Mouse (Mus musculus): ENCODE measurements at regions not wholly inside any gene's neighbourhood (a gene's known extent, or its start where the extent isn't known, plus 50 kb on each side); places are given as distances from the start of the nearest gene placed in this dataset.

DNA sequence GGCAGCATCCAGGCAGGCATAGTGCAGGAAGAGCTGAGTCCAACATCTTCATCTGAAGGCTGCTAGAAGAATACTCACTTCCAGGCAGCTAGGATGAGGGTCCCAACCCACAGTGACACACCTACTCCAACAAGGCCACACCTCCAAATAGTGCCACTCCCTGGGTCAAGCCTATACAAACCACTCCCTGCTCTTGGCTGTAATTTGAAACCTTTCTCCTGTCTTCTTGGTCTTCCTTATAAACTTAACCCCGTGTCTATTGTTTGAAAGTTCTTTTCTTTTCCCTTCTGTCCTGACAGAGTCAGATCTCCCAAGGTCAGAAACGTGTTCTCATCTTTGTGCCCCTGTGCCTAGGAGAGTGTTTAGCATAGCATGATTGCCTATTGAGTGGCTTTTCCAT is 311.2 kb downstream of the Adgrl2 start:
- Histone ChIP-seq H3K4me3 (ENCODE audit: insufficient read depth, low read length) (no peak overlapping the region), H3K27ac (ENCODE audit: insufficient read depth, low read length) (no peak overlapping the region), H3K4me1 (ENCODE audit: control insufficient read depth, insufficient read depth, low read length) (no peaks in the 10 kb centered on the region)
- TF ChIP-seq POLR2A (IDR thresholded peaks at IDR 0.05; ENCODE audit: extremely low read depth, insufficient read depth, low read length) (no peak), CTCF (IDR thresholded peaks at IDR 0.05; ENCODE audit: extremely low read depth, insufficient read depth, low read length) (no peak)

DNA sequence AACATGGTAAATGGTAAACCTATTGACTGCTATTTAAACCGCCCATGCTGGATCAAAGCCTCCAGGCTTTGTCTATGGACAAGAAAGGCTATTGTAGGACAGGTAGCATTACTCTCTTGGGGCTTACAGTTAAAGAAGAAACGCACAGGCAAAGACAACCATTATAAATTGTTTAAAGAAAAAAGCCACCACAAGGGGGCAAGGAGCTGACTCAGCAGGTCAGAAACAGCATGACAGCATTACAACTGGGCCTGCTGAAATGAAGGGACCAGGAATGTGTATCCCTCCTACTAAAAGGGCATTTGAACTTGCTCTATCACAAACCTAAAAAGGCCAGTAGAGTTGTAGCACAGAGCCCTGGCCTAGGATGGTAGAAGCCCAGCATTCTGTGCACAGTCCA is 314.3 kb downstream of the Adgrl2 start:
- Histone ChIP-seq H3K4me3 (ENCODE audit: insufficient read depth, low read length) (no peak overlapping the region), H3K27ac (ENCODE audit: insufficient read depth, low read length) (no peak overlapping the region), H3K4me1 (ENCODE audit: control insufficient read depth, insufficient read depth, low read length) (no peaks in the 10 kb centered on the region)
- TF ChIP-seq CTCF (IDR thresholded peaks at IDR 0.05; ENCODE audit: extremely low read depth, insufficient read depth, low read length) = no peak
- TF ChIP-seq POLR2A (IDR thresholded peaks at IDR 0.05; ENCODE audit: extremely low read depth, insufficient read depth, low read length) = no peak

DNA sequence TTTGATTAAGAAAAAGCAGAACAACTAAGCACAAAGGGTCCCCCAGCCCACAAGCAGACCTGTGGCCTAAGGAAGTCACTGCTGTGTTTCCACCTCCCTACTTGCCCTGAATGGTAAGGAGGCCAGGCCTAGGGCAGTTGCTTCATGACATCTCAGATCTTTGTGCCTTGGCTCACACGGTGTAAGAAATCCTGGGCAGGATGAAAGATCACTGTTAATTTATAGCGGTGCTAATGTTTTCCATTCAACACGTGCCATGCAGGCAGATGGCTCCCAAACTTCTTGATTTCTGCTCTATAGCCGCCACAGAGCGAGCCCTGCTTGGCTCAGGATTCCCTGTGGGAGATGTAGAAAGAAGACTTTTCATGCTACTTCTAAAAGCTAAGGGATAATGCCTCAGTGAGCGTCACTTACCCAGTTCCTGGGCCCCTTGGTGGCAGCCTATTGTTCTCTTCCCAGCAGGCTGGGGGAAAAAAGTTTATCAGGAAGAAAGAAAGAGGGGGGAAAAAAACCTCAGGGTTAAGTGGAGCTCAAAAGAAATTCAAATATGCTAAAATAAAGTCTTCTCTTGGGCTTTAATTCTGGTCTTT is 327.4 kb downstream of the Adgrl2 start:
- H3K27ac ChIP-seq (ENCODE audit: insufficient read depth, low read length) = no peak overlapping the region
- H3K4me1 ChIP-seq (ENCODE audit: control insufficient read depth, insufficient read depth, low read length) = no peaks in the 10 kb centered on the region
- TF ChIP-seq CTCF (IDR thresholded peaks at IDR 0.05; ENCODE audit: extremely low read depth, insufficient read depth, low read length) = no peak
- TF ChIP-seq POLR2A (IDR thresholded peaks at IDR 0.05; ENCODE audit: extremely low read depth, insufficient read depth, low read length) = no peak
- H3K4me3 ChIP-seq (ENCODE audit: insufficient read depth, low read length) = no peak overlapping the region

DNA sequence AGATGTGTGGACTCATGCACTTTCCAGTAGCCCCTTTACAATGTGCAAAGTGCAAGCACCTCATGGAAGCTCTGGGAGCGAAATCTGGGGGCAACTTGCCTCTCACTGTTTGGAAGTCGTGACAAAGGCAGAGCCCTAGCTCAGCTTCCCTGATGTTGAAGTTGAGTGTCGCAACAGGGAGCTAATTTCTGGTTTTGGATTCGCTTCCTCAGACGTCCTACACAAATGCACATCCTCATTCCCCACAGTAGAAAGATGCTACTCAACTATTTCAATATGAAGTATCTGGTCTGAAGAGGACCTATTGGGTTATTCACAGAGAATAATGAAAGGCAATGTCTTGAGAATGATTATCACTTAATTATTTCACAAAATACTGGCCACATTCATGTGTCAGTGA is 331.3 kb downstream of the Adgrl2 start:
- H3K27ac ChIP-seq (ENCODE audit: insufficient read depth, low read length) = no peak overlapping the region
- TF ChIP-seq POLR2A (IDR thresholded peaks at IDR 0.05; ENCODE audit: extremely low read depth, insufficient read depth, low read length) = no peak
- no peak for TF ChIP-seq CTCF (IDR thresholded peaks at IDR 0.05; ENCODE audit: extremely low read depth, insufficient read depth, low read length)
- no peak overlapping the region for H3K4me3 ChIP-seq (ENCODE audit: insufficient read depth, low read length)
- H3K4me1 ChIP-seq (ENCODE audit: control insufficient read depth, insufficient read depth, low read length) = no peaks in the 10 kb centered on the region

DNA sequence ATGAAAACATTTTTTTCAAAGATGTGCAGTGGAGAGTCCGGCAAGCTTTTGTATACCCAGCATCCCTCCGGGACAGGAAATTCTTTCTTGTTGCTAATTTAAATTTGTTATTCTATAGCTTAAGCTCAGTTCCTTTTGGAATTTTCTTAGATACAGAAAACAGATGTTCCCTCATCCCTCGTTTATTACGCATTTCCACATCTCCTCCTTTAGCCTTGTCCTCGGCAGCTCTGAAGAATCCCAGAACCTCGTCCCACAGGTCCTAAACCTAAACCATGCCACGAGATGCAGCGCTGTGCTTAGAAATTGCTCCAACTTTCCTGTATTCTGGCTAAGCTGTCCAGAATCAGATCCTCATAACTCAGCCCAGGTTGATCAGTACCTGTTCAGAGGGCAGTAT is 332.0 kb downstream of the Adgrl2 start:
- TF ChIP-seq POLR2A (IDR thresholded peaks at IDR 0.05; ENCODE audit: extremely low read depth, insufficient read depth, low read length) (no peak), CTCF (IDR thresholded peaks at IDR 0.05; ENCODE audit: extremely low read depth, insufficient read depth, low read length) (no peak)
- Histone ChIP-seq H3K4me3 (ENCODE audit: insufficient read depth, low read length) (no peak overlapping the region), H3K27ac (ENCODE audit: insufficient read depth, low read length) (no peak overlapping the region), H3K4me1 (ENCODE audit: control insufficient read depth, insufficient read depth, low read length) (no peaks in the 10 kb centered on the region)

DNA sequence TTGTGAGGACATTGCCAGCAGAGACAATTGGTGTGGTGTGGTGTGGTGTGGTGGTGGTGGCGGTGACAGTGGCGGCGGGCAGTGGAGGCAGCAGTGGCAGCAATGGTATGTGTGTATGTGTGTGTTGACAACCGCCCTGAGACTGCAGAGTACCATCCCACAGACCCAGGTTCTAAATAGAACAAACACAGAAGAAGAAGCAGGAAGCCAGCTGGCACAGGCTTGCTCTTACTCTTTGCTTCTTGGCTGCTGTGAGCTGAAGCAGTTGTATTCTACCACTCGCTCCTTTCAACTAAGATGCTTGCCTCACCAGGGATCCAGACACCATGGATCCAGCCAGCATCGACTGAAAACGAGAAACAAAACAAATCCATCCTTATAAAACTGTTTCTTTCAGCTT is 334.2 kb downstream of the Adgrl2 start:
- no peaks in the 10 kb centered on the region for H3K4me1 ChIP-seq (ENCODE audit: control insufficient read depth, insufficient read depth, low read length)

DNA sequence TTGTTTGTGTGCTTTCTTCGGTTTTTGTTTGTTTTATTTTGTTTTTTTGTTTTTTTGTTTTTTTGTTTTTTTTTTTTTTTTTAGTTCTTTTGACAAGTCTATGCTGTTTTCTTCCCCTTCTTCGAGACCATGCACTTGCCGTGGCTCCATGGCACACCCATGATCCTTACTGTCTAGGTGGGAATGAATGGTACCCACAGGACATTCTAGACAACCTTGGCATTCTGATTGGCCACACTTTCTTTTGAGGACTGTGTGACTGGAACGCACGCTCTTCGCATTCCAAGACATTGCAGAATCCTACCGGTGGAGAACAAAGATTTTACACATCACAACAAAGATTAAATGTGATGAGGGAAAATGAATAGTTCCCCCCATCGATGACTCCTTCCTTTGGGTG is 340.1 kb downstream of the Adgrl2 start:
- TF ChIP-seq CTCF (IDR thresholded peaks at IDR 0.05; ENCODE audit: extremely low read depth, insufficient read depth, low read length) = no peak
- TF ChIP-seq POLR2A (IDR thresholded peaks at IDR 0.05; ENCODE audit: extremely low read depth, insufficient read depth, low read length) = no peak
- H3K27ac ChIP-seq (ENCODE audit: insufficient read depth, low read length) = no peak overlapping the region
- no peak overlapping the region for H3K4me3 ChIP-seq (ENCODE audit: insufficient read depth, low read length)
- no peaks in the 10 kb centered on the region for H3K4me1 ChIP-seq (ENCODE audit: control insufficient read depth, insufficient read depth, low read length)

More for the DNA sequence above, 334.2 kb downstream of the Adgrl2 start:
- Histone ChIP-seq H3K4me3 (ENCODE audit: insufficient read depth, low read length) (no peak overlapping the region), H3K27ac (ENCODE audit: insufficient read depth, low read length) (no peak overlapping the region)
- no peak for TF ChIP-seq CTCF (IDR thresholded peaks at IDR 0.05; ENCODE audit: extremely low read depth, insufficient read depth, low read length)
- TF ChIP-seq POLR2A (IDR thresholded peaks at IDR 0.05; ENCODE audit: extremely low read depth, insufficient read depth, low read length) = no peak

DNA sequence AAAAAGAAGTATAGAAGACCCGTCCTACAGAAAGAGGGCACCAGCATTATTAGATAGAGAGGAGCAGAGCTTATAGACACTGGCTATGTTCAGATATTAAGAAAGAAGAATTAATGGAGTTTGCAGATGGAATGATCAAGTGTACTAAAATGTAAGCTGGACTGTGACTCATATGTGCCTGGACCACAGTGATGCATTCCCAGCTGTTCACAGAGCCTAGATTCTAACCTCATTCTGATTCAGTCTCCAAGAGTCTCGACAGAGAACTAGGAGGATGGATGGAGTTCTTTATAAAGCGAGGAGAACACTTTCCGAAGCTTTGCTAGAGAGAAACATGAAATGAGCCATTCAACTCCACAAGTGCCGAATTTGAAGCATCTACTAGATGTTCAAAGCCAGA is 345.4 kb downstream of the Adgrl2 start:
- H3K27ac ChIP-seq (ENCODE audit: insufficient read depth, low read length) = no peak overlapping the region
- H3K4me3 ChIP-seq (ENCODE audit: insufficient read depth, low read length) = no peak overlapping the region
- no peak for TF ChIP-seq CTCF (IDR thresholded peaks at IDR 0.05; ENCODE audit: extremely low read depth, insufficient read depth, low read length)
- TF ChIP-seq POLR2A (IDR thresholded peaks at IDR 0.05; ENCODE audit: extremely low read depth, insufficient read depth, low read length) = no peak
- no peaks in the 10 kb centered on the region for H3K4me1 ChIP-seq (ENCODE audit: control insufficient read depth, insufficient read depth, low read length)

DNA sequence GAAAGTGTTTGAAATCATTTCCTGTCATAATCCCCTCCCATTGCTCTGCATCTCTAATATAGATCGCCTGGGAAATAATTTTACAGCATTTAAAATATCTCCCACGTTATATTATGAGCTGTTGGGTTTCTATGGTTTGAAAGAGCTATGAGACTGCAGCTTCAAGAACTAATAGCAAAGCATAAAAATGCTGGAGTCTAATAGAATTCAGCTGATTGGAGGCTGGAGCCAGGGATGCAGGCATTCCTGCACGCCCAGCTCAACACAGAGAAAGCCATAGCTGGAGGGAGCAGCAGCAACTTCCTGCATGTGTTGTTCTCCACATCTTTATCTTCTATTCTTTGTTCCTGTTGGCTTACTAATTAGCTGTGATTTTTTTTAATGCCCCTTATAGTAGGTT is 348.8 kb downstream of the Adgrl2 start:
- no peak overlapping the region for H3K4me3 ChIP-seq (ENCODE audit: insufficient read depth, low read length)
- TF ChIP-seq CTCF (IDR thresholded peaks at IDR 0.05; ENCODE audit: extremely low read depth, insufficient read depth, low read length) (no peak), POLR2A (IDR thresholded peaks at IDR 0.05; ENCODE audit: extremely low read depth, insufficient read depth, low read length) (no peak)
- no peak overlapping the region for H3K27ac ChIP-seq (ENCODE audit: insufficient read depth, low read length)
- no peaks in the 10 kb centered on the region for H3K4me1 ChIP-seq (ENCODE audit: control insufficient read depth, insufficient read depth, low read length)

DNA sequence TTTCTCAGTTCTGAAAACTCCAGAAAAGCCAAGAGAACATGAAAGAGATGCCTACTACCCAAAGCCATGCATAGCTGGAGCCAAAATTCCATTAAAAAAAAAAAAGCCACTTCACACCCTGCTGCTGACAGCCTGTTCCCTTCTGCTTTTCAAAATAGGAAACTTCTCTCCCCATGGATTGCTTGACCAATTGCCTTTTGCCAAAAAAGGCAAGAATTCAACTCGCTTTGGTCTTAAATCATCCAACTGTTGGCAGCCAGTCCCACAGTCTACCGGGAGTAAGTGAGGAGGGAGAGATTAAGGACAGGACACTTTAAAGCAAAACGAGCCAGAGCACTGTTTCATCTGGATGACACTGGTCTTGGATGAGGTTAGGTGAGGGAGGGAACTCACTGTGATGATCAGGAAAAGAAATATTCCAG is 349.7 kb downstream of the Adgrl2 start:
- Histone ChIP-seq H3K4me1 (ENCODE audit: control insufficient read depth, insufficient read depth, low read length) (no peaks in the 10 kb centered on the region), H3K27ac (ENCODE audit: insufficient read depth, low read length) (no peak overlapping the region), H3K4me3 (ENCODE audit: insufficient read depth, low read length) (no peak overlapping the region)
- TF ChIP-seq CTCF (IDR thresholded peaks at IDR 0.05; ENCODE audit: extremely low read depth, insufficient read depth, low read length) (no peak), POLR2A (IDR thresholded peaks at IDR 0.05; ENCODE audit: extremely low read depth, insufficient read depth, low read length) (no peak)
